Mouse (Mus musculus) MEL (cell line): Measurements from ENCODE around the gene Rsph6a.

Source experiments
- BHLHE40 ChIP-seq: IDR thresholded peaks from 2 replicates; pipeline ENCODE4 v1.6.1; 2012; ENCODE audit warnings: low read depth, mild to moderate bottlenecking, inconsistent platforms, low read length, improper control_type of control experiment, borderline replicate concordance
- CTCF ChIP-seq, 3 experiments: IDR thresholded peaks in 2 of 3; conservative IDR thresholded peaks in 1 of 3; 2 replicates each; pipeline ENCODE4 v1.5.1; 2011 to 2012; ENCODE audit warnings: low read length in 3 of 3, low read depth in 2 of 3, mild to moderate bottlenecking in 2 of 3, improper control_type of control experiment in 1 of 3, inconsistent platforms in 1 of 3, mixed read lengths in 1 of 3, moderate library complexity in 1 of 3; ENCODE audit not compliant: control insufficient read depth in 1 of 3, insufficient read depth in 1 of 3, poor library complexity in 1 of 3, severe bottlenecking in 1 of 3
- E2F4 ChIP-seq: IDR thresholded peaks from 2 replicates; pipeline ENCODE4 v1.6.1; 2011; ENCODE audit warnings: low read depth, low read length, improper control_type of control experiment, borderline replicate concordance
- GATA1 ChIP-seq: IDR thresholded peaks from 2 replicates; pipeline ENCODE4 v1.6.1; 2011; ENCODE audit warnings: low read depth, low read length, improper control_type of control experiment
- HCFC1 ChIP-seq: IDR thresholded peaks from 2 replicates; pipeline ENCODE4 v1.6.1; 2012; ENCODE audit warnings: low read depth, mild to moderate bottlenecking, inconsistent platforms, low read length, improper control_type of control experiment, moderate library complexity
- KAT2A ChIP-seq: conservative IDR thresholded peaks from 2 replicates; pipeline ENCODE4 v1.6.1; 2012; ENCODE audit warnings: low read depth, low read length, improper control_type of control experiment, inconsistent platforms
- MAX ChIP-seq: IDR thresholded peaks from 2 replicates; pipeline ENCODE4 v1.6.1; 2011; ENCODE audit warnings: low read length, improper control_type of control experiment
- MAZ ChIP-seq: IDR thresholded peaks from 2 replicates; pipeline ENCODE4 v1.6.1; 2012; ENCODE audit warnings: low read depth, mild to moderate bottlenecking, inconsistent platforms, low read length, improper control_type of control experiment
- POLR2A ChIP-seq, 2 experiments: IDR thresholded peaks; 2 replicates each; pipeline ENCODE4 v1.6.1; 2011 to 2012; ENCODE audit warnings: low read length in 2 of 2, mild to moderate bottlenecking in 2 of 2, control low read depth in 1 of 2, improper control_type of control experiment in 1 of 2, low read depth in 1 of 2, moderate library complexity in 1 of 2; ENCODE audit not compliant: control insufficient read depth in 1 of 2, insufficient read depth in 1 of 2, poor library complexity in 1 of 2
- RAD21 ChIP-seq: IDR thresholded peaks from 2 replicates; pipeline ENCODE4 v1.6.1; 2011; ENCODE audit warnings: mild to moderate bottlenecking, low read depth, low read length, improper control_type of control experiment
- TAL1 ChIP-seq: IDR thresholded peaks from 2 replicates; pipeline ENCODE4 v1.6.1; 2012; ENCODE audit warnings: mild to moderate bottlenecking, inconsistent platforms, low read length, moderate library complexity, mixed read lengths
- TCF12 ChIP-seq: IDR thresholded peaks from 2 replicates; pipeline ENCODE4 v1.6.1; 2014; ENCODE audit warnings: low read depth, mild to moderate bottlenecking, inconsistent platforms, low read length, improper control_type of control experiment, moderate library complexity
- ZNF384 ChIP-seq: IDR thresholded peaks from 2 replicates; pipeline ENCODE4 v1.6.1; 2012; ENCODE audit warnings: low read depth, mild to moderate bottlenecking, inconsistent platforms, low read length, improper control_type of control experiment

DNA sequence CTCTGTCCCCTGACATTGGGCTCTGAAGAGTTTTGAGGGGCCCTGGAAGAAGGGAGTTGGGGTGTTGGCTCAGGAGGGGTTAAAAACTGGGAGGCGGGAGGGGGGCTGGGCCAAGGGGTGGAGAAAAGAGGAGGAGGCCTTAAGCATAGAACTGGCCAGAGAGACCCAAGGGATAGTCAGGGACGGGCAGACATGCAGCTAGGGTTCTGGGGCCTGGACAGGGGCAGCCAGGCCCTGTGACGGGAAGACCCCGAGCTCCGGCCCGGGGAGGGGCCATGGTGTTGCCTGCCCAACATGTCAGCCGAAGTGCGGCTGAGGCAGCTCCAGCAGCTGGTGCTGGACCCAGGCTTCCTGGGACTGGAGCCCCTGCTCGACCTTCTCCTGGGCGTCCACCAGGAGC, 29.2 kb downstream of the Rsph6a start, which contains the start of gene Dmpk:
- TF ChIP-seq POLR2A (IDR thresholded peaks at IDR 0.05; ENCODE audit: control insufficient read depth in 1 of 2, insufficient read depth in 1 of 2, low read depth in 1 of 2, low read length in 2 of 2, poor library complexity in 1 of 2), result no peak
- TF ChIP-seq RAD21, result no peak
- no peak for TF ChIP-seq CTCF (IDR thresholded peaks at IDR 0.05 in 2 of 3, conservative IDR thresholded peaks at IDR 0.05 in 1 of 3; ENCODE audit: control insufficient read depth in 1 of 3, insufficient read depth in 1 of 3, low read depth in 2 of 3, low read length in 3 of 3, poor library complexity in 1 of 3, severe bottlenecking in 1 of 3)
- no peak for TF ChIP-seq TCF12
- TF ChIP-seq MAX, result no peak
- TF ChIP-seq GATA1, result no peak
- no peak for TF ChIP-seq BHLHE40
- TF ChIP-seq MAZ, result no peak
- no peak for TF ChIP-seq E2F4
- TF ChIP-seq KAT2A, result no peak
- no peak for TF ChIP-seq TAL1
- no peak for TF ChIP-seq HCFC1
- TF ChIP-seq ZNF384, result no peak
